Mouse (Mus musculus): ENCODE measurements around the gene Dnajc4.

Dnajc4 gene

GRCm38 (mm10) chr19:6992011-6992858 lies at the start of gene Dnajc4:
Dnajc4 (minus strand) TSS chr19:6992572.
- DNase-seq, result peak; percentile 99

- DNase-seq, result no peak
Observed at GRCm38 (mm10) chr19:7041171-7041570, 48.8 kb upstream of the Dnajc4 start.

- DNase-seq, result no peak
Observed at GRCm38 (mm10) chr19:7040637-7041130, 48.3 kb upstream of the Dnajc4 start.

- peak; percentile 100 for DNase-seq
Observed at GRCm38 (mm10) chr19:7039841-7040636, 47.7 kb upstream of the Dnajc4 start, which contains the start of gene Stip1. Stip1 (minus strand) TSS chr19:7039967.

- peak; percentile 75 for DNase-seq
Observed at GRCm38 (mm10) chr19:7039088-7039720, 46.8 kb upstream of the Dnajc4 start.

- DNase-seq, result no peak
Observed at GRCm38 (mm10) chr19:7034006-7034405, 41.6 kb upstream of the Dnajc4 start.

- DNase-seq, result no peak
Observed at GRCm38 (mm10) chr19:7029531-7029930, 37.2 kb upstream of the Dnajc4 start.

GRCm38 (mm10) chr19:7020224-7020641 lies 27.9 kb upstream of the Dnajc4 start:
- DNase-seq, result peak; percentile 72

- no peak for DNase-seq
Observed at GRCm38 (mm10) chr19:7019191-7019590, 26.8 kb upstream of the Dnajc4 start, which contains the start of gene Fermt3. Fermt3 (minus strand) TSS chr19:7019469.

- DNase-seq, result no peak
Observed at GRCm38 (mm10) chr19:7018546-7018945, 26.2 kb upstream of the Dnajc4 start.

GRCm38 (mm10) chr19:7017541-7018457 lies 25.4 kb upstream of the Dnajc4 start:
- DNase-seq, result no peak

GRCm38 (mm10) chr19:7014481-7015135 lies 22.2 kb upstream of the Dnajc4 start:
- DNase-seq, result no peak

GRCm38 (mm10) chr19:7013984-7014383 lies 21.6 kb upstream of the Dnajc4 start:
- no peak for DNase-seq

- DNase-seq, result no peak
Observed at GRCm38 (mm10) chr19:7012426-7012825, 20.1 kb upstream of the Dnajc4 start.

GRCm38 (mm10) chr19:7006892-7007593 lies 14.7 kb upstream of the Dnajc4 start:
- DNase-seq, result no peak

GRCm38 (mm10) chr19:6999360-7000063 lies 7.1 kb upstream of the Dnajc4 start:
- no peak for DNase-seq

GRCm38 (mm10) chr19:6997721-6998290 lies 5.4 kb upstream of the Dnajc4 start:
- DNase-seq, result no peak

- peak; percentile 95 for DNase-seq
Observed at GRCm38 (mm10) chr19:6996006-6996405, 3.6 kb upstream of the Dnajc4 start, which contains the start of the genes Nudt22 and Trpt1. Nudt22 (minus strand) TSS chr19:6996117. Trpt1 (plus strand) TSS chr19:6996131.

- DNase-seq, result no peak
Observed at GRCm38 (mm10) chr19:6995255-6995991, 3.1 kb upstream of the Dnajc4 start.
